Mouse (Mus musculus) heart, postnatal 36 days (tissue): ENCODE results near the gene Fbxl8. TPM values are rescaled to one million over a fixed set of nuclear protein-coding genes. Genes with fewer than 3 reads are reported as not detected.
A peak's percentile ranks its signal among the peaks of the same experiment; 100 is the strongest.

Experiments
- DNase-seq, 2 experiments: peaks; one replicate each; pipeline ENCODE4 v3.0.0; 2021 to 2022
- intact Hi-C: fragments of 180-260 bp; cut with DNase I; formaldehyde crosslinking; loops from one replicate; pipeline ENCODE4 v1.15.1; 2025
- total RNA-seq, 2 experiments: library from RNA; stranded (reverse); gene quantifications; 2 replicates each; pipeline ENCODE4 v1.2.3; 2021

Fbxl8 gene
- total RNA-seq, 2 experiments from 2014 or later = 2.3 to 3.4 TPM

DNA sequence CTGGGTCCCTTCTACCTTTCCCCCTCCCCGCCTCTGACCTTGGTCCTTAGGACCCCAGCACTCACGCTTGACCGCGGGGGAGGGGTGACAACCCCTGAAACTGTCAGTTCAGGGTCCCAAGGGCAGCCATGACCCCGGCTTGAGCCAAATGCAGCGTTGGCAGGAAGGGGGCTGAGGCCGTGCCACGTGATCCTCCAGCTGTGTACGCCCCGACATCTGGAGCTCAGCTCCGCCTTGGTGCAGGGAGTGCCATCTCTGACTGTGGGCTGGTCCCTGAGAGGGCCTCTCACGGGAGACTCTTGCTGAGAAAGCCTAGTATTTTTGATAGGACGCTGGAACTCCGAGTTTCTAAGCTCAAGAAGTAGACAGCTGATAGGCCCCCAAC, 9.5 kb upstream of the Fbxl8 start, which contains the start of gene B3gnt9:
B3gnt9 (minus strand) TSS at position 188 of the 385 bp plus-strand sequence.
- peak; percentile 73 to 82 for DNase-seq
- intact Hi-C loops = loop anchor here (5.0 kb wide), 1 partner anchor 98 kb away; no protein-coding TSS in a partner anchor

DNA sequence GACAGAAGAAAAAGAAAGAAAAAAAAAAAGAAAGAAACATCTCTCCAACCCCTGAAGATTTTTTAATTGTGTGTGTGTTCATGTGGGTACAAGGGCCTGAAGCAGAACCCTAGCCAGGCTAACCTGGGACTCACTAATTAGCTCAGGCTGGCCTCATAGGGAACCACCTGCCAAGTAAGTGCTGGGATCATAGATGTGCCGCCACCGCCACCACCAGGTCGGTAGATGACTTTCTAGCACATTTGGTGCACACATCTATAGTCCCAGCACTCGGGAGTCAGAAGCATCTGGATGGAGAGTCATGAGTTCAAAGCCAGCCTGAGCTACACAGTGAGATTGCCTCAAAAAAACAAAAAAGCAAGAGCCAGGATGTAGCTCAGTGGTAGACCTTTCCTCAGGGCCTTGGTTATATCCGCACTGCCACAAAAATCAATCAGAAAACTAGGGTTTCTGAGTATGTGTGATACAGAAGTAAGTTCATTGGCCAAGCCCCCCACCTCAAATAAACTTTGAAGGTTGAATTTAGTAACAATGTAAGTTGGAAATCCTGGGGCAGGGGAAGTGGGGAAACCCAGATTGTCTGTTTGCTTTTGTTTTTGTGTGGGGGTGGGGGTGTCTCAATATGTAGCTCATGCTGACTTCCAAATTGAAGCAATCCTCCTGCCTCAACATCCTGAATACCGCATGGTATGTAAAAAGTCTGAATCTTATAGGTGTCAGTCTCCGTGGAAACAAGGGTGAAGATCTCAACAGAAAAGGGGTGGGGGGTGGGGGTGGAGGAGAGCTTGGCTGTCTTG, 6.9 kb upstream of the Fbxl8 start:
- intact Hi-C loops = loop anchor here (2.0 to 5.0 kb wide), 2 partner anchors 23 to 100 kb away; no protein-coding TSS in a partner anchor
- DNase-seq = no peak

DNA sequence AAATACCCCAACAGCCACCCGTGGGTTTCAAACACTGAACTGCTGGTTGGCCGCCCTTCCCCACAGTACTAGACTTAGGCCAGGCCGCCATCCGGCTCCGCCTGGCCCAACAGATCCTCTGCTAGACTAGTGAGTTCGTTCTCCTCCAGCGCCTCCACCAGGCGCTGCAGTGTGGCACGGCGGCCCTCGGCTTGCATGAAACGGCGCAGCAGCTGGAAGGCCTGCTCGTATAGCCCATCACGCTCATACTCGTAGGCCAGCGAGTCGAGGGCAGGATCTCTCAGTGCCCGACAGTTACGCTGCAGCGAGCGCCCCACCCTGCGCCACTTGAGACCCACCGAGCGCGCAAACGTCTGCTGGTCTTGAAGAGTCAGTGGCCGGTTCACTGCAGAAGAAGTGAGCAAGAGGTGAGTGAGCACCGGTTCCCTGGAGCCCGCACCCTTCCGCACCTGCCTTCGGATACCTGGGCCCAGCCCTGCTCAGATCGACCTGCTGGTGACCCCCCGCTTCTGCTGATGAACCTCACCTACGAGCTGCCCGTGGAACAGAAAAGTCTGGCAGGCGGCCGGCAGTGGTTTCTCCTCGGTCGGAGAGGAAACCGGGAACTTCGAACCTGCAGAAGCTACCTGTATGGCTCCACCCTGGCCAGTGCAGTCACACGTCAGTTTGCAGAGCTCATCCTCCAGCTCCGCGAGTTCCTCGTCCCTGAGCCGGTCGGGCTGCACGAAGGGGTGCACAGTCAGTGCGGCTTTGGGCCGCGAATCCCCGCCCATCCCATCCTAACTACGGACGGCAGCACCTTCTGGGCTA, 5.3 kb upstream of the Fbxl8 start:
- DNase-seq = no peak
- intact Hi-C loops = loop anchor here (2.0 to 5.0 kb wide), 2 partner anchors 22 to 102 kb away; no protein-coding TSS in a partner anchor

DNA sequence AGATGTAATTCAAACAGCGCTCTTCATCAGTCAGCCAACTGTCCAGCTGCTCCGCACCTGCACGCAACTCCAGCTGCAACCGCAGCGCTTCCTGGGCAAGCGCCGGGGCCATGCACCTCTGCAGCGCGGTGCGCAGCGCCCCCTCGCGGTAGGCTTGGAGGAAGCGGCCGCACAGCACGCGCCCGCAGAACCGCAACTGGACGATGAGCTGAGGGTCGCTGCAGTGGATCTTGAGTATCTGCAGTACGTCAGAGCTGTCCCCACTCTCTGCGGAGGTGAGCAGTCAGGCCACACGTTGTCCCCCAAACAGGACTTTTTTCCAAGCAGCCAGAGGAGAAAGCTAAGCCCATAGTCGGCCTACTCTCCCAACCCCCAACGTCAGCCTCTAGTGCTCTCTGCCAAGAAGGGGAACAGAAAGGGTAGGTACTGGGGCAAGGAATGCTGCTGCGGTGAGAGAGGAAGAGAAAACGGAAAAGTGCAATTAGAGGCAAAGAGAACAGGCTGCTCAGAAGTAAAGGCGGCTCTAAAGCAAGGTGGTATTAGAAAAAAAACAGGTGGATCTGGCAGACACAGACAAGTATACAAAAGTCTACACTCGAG, 4.6 kb upstream of the Fbxl8 start:
- intact Hi-C loops = loop anchor here (2.0 to 5.0 kb wide), 2 partner anchors 21 to 103 kb away; no protein-coding TSS in a partner anchor
- peak; percentile 81 to 82 for DNase-seq

- intact Hi-C loops = no loop called here
- DNase-seq = no peak
These were observed 3.9 kb upstream of the Fbxl8 start for GRCm38 (mm10) chr8:105260371-105261099.

DNA sequence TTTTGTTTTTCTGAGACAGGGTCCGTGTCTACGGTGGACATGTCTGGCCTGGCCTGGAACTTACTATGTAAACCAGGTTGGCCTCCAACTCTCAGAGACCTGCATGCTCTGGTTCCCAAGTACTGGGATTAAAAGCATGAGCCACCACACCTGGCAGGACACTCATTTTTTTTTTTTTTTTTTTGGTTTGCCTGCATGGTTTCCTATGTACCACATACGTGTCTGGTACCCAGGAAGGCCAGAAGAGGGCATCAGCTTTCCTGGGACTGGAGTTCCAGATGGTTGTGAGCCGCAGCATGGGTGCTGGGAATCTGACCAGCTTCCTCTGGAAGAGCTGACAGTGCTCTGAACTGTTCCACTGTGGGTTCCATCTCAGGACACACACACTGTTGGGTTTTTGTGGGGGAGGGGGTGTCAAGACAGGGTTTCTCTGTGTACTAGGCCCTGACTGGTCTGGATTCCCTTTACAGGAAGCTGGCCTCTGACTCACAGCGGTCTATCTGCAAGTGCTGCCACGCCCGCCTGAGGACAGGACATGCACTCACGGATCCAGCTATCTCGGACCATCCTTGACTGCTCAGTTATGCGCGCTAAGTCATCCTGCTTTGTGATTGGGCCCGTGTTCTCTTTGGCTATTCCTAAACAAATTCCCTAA, 3.0 kb upstream of the Fbxl8 start:
- intact Hi-C loops = no loop called here
- DNase-seq = no peak

DNA sequence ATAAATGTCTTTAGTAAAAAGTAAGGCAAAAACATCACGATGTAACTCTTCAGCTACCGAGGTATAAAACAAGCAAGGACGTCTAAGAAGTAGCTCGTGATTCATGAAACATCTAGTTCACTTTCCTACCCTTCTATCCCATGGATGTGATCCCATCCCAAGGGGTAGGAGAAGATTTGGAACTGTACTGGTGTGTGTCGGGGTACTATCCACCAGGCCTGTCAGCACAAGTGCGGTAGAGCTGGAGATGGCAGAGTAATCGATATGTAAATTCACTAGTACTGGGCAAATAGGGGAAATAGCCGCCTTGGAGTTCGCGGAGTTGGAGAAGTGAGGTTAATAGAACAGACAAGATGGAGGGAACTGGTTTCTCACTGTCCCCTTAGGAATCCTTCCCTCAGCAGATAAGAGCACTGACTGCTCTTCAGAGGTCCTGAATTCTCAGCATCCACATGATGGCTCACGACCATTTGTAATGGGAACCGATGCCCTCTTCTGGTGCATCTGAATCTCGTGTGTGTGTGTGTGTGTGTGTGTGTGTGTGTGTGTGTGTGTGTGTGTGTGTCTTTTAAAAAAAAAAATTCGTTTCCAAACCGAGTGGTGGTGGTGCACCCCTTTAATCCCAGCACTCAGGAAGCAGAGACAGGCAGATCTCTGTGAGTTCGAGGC, 1.1 kb upstream of the Fbxl8 start:
- intact Hi-C loops = no loop called here
- no peak for DNase-seq

DNA sequence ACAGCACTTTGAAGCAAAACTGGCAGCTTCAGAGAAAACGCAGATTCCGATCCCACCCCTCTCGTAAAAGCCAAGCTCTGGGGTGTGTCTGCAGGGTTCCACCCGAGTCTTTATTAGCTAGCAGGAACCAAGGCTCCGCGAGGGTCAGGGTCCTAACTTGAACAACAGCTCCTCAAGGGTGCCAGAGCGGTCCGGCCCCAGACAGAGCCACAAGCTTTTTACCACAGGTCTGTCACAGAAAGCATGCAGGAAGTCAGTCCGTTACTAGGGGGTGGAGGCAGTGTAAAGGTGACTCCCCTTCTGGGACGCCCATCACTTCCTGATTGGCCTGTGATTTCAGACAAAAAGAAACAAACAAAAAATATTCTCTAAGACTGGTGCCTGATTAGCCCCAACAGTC, 680 bp downstream of the Fbxl8 start:
- intact Hi-C loops = loop anchor here (2.0 kb wide), 1 partner anchor 24 kb away; the partner anchor contains the start of gene 4931428F04Rik
- no peak for DNase-seq

DNA sequence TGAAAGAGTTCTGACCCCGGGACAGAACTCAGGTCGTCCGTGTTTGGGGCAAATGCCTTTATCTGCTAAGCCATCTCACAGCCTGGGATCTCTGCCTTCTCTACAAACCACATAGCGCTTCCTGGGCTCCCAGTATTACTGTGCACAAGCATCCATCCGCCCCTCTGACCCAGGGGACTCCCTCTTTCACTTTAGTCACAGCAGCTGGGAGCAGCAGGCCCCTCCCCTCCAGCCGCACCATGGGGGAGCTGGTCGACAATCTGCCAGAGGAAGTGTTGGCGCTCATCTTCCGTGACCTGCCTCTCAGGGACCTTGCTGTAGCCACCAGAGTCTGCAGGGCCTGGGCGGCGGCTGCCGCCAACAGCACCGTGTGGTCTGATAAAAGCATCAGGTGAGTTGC, 2.3 kb downstream of the Fbxl8 start:
- no peak for DNase-seq
- intact Hi-C loops = no loop called here

GRCm38 (mm10) chr8:105268342-105269074, 4.1 kb downstream of the Fbxl8 start:
- intact Hi-C loops = no loop called here
- DNase-seq = no peak

DNA sequence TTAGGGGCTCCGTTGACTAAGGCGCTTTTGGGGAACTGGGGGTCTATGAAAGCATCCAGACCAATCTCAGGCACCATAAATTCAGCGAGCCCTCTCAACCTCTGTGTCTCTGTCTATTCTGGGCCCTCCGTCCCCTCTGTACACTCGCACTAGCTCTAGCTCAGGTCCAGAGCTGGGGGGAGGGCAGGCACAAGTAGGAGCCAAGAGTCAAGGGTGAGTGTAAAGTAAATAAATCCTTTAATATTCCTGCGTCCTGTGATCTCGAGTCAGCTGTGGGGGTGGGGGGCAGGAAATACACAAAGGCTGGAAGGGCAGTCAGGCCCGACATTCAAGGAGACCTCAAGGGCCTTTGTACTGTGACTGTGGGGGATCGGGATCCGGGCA, 4.6 kb downstream of the Fbxl8 start:
- intact Hi-C loops = no loop called here
- no peak for DNase-seq

GRCm38 (mm10) chr8:105269461-105269947, 5.1 kb downstream of the Fbxl8 start, which contains the start of gene Hsf4:
Gene Hsf4, plus strand, starts transcription at chr8:105269801.
- peak; percentile 72 to 73 for DNase-seq

DNA sequence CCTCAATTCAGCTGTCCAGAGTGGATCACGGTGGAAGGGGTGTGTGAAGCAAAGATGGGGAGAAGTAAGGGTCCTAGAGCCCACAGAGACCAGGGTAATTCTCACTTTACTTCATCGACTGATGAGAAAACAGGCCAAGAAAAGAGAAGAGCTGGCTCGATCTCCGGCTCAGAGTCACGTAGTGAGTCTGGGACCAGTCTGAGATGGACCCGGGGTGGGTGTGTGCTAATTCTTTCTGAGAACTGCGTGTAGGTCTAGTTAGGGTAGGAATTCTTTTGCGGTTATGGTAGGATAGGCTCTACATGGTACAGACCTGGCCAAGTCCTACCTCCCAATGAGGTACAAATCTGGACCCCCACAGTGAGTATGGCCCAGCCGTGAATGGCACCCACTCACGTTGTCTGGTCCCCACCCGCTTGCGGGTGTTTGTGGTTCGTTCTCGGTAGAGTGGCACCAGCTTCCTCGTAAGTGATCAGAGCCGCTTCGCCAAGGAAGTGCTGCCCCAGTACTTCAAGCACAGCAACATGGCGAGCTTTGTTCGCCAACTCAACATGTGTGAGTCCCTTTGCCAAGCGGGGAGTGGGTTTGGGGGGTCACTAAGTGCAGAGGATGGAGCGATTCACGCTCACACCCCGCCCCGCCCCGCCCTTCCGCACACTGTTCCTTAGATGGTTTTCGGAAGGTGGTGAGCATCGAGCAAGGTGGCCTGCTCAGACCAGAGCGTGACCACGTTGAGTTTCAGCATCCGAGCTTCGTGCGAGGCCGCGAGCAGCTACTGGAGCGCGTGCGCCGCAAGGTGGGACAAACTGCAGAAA, 5.9 kb downstream of the Fbxl8 start:
- DNase-seq = no peak

More at GRCm38 (mm10) chr8:105269461-105269947, 5.1 kb downstream of the Fbxl8 start, which contains the start of gene Hsf4:
- intact Hi-C loops = no loop called here

GRCm38 (mm10) chr8:105270916-105271186, 6.4 kb downstream of the Fbxl8 start:
- DNase-seq = no peak
- intact Hi-C loops = loop anchor here (10.0 kb wide), 1 partner anchor 616 kb away; no protein-coding TSS in a partner anchor

More for the DNA sequence above, 5.9 kb downstream of the Fbxl8 start:
- intact Hi-C loops = loop anchor here (10.0 kb wide), 1 partner anchor 616 kb away; no protein-coding TSS in a partner anchor

DNA sequence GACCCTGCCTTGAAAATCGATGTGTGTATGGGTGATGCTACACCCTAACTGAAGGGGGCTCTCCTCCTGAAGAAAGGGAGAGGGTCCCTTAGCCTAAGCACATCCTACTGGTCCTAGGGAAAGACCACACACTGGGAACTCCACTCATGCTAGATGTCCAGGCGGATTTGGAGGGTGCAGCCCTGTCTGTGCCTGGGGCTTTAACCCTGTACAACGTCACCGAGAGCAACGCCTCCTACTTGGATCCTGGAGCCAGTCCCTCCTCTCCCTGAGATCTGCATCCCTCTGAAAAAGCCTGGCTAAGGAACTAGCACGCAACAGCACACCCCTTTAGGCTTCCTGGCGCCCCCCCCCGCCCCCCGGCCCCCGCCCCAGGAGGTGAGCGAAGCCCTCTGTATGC, 10.9 kb downstream of the Fbxl8 start:
- intact Hi-C loops = loop anchor here (10.0 kb wide), 1 partner anchor 621 kb away; no protein-coding TSS in a partner anchor
- DNase-seq = no peak

DNA sequence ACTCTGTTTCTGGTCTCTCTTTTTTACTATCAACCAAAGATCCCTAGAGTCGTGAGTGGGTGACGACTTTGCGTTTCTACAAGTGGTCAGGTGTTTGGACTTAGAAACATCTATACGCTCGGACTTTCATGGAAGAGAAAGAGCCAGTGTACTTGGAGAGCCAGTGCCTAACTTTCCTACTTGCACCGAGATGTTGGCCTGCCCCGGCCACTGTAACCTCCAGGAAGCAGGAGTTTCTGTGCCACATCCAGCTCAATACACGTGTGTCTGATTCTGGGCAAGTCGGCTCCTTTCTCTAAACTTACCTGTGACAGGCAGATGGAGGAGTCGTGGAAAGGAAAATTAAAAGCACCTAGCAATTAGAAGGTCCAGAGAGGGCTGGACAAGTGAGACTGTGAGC, 11.4 kb downstream of the Fbxl8 start, which contains the start of gene Nol3:
Nol3 (plus strand) TSS at position 301 of the 400 bp plus-strand sequence.
- DNase-seq = no peak
- intact Hi-C loops = loop anchor here (10.0 kb wide), 1 partner anchor 621 kb away; no protein-coding TSS in a partner anchor
